Mouse (Mus musculus) embryonic facial prominence, embryonic 11.5 days (tissue): Measurements from ENCODE around the gene N4bp1. TPM values are rescaled to one million over a fixed set of nuclear protein-coding genes. Genes with fewer than 3 reads are reported as not detected.

Source experiments
- ATAC-seq: fragments of 200-750 bp; cut with Nextera tagmentation; replicated peaks from 2 replicates; pipeline ENCODE4 v1.8.0; 2017; ENCODE audit warnings: low read depth; ENCODE audit not compliant: insufficient number of reproducible peaks, low FRiP score, low TSS enrichment
- DNase-seq: peaks from one replicate; pipeline ENCODE4 v3.0.0-alpha.2; 2015; ENCODE audit warnings: low spot score
- H3K27ac ChIP-seq: fragments of 300-500 bp; sonication (generic); replicated peaks from 2 replicates; pipeline ENCODE4 v1.5.1; 2014; ENCODE audit warnings: mild to moderate bottlenecking, low read depth, low read length, control low read depth
- H3K27me3 ChIP-seq: fragments of 300-500 bp; sonication (generic); 2 replicates; pipeline ENCODE4 v1.6.1; 2014; ENCODE audit warnings: mild to moderate bottlenecking, low read length, moderate library complexity, mixed read lengths; ENCODE audit not compliant: control insufficient read depth, insufficient read depth
- H3K36me3 ChIP-seq: fragments of 300-500 bp; sonication (generic); replicated peaks from 2 replicates; pipeline ENCODE4 v1.6.1; 2014; ENCODE audit warnings: low read depth, mild to moderate bottlenecking, low read length, moderate library complexity, mixed read lengths; ENCODE audit not compliant: control insufficient read depth, insufficient read depth
- H3K4me1 ChIP-seq: fragments of 300-500 bp; sonication (generic); 2 replicates; pipeline ENCODE4 v1.6.1; 2014; ENCODE audit warnings: low read length, mixed read lengths; ENCODE audit not compliant: control insufficient read depth, insufficient read depth
- H3K4me2 ChIP-seq: fragments of 300-500 bp; sonication (generic); 2 replicates; pipeline ENCODE4 v1.6.1; 2014; ENCODE audit warnings: low read depth, mild to moderate bottlenecking, control low read depth, low read length, moderate library complexity
- H3K4me3 ChIP-seq: fragments of 300-500 bp; sonication (generic); 2 replicates; pipeline ENCODE4 v1.5.1; 2014; ENCODE audit warnings: low read depth, low read length, control low read depth
- H3K9ac ChIP-seq: fragments of 300-500 bp; sonication (generic); replicated peaks from 2 replicates; pipeline ENCODE4 v1.6.1; 2014; ENCODE audit warnings: mild to moderate bottlenecking, control low read depth, low read length
- H3K9me3 ChIP-seq: fragments of 300-500 bp; sonication (generic); replicated peaks from 2 replicates; pipeline ENCODE4 v1.6.1; 2016; ENCODE audit warnings: mild to moderate bottlenecking, low read length, inconsistent platforms, mixed read lengths; ENCODE audit not compliant: control insufficient read depth
- WGBS: fragments of 180-500 bp; shearing (Covaris S2); extraction: QIAGEN DNeasy Blood & Tissue Kit; methylation state at CpG from one replicate; pipeline ENCODE4 v1.1.7; 2014; 5-methylcytosine and 5-hydroxymethylcytosine counted together
- polyA plus RNA-seq: library from polyadenylated mRNA; unstranded; fragments of >200 nt; fragmentation: Nextera tagmentation; extraction: Ambion mirVana; gene quantifications from 2 replicates; pipeline ENCODE4 v1.2.1, GENCODE M21; 2014

N4bp1 gene
- polyA plus RNA-seq, 1 experiment from 2014 or later = 11.2 TPM

DNA sequence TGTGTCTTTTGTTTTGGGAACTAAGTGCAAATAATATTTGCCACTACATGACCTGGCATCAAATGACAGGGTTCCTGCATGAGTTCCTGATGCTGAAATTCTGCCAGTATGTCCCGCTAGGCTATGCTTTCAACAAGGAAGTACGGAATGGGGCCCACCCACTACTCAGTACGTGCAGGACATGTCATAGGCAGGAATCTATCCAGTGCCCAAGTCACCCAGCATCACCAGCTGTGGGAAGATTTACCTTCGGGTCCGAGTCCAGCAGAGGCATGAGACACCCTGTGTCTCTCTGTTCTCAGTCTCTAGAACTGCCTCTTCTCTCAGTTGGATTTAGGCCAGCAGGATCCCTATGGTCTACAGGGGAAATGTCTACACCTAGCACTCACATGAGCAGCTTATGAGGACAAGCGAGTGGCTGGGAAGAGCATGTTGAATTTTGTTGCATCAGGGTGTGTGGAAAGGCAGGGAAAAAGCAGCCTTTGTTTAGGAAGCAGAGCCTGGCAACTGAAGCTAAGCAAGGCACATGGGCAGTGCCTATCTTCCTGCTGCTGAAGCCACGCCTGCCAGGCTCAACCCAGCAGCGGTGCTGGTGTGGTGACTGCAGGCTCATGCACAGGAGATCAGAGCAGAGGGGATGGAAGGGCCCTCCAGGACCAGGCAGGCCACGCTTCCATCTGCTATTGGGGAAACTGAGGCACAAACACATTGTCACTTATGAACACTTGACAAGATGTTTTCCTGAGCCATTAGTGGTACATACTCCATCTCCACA is 59.2 kb downstream of the N4bp1 start:
- H3K27ac ChIP-seq = no peak overlapping the region

DNA sequence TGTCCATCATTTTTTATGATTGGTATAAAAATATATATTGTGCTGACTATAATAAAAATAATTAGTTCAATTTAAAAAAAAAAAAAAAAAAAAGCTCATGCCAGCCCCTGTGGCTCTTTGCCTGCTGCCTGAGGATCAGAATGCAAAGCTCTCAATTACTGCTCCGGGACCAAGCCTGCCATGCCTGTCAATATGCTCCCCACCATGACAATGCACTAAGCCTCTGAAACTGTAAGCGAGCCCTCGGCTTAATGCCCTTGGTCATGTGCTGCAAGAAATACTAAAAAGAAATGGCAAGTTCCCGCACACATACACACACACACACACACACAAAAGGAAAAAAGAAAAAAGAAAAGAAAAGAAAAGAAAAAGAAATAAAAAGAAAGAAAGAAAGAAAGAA is 60.3 kb downstream of the N4bp1 start:
- Histone ChIP-seq H3K4me3 (no peak overlapping the region), H3K36me3 (no peaks in the 10 kb centered on the region), H3K9me3 (no peaks in the 10 kb centered on the region), H3K27me3 (no peaks in the 10 kb centered on the region), H3K4me2 (no peak overlapping the region), H3K9ac (no peak overlapping the region), H3K4me1 (no peaks in the 10 kb centered on the region), H3K27ac (no peak overlapping the region)
- WGBS = 53% methylated on average over 4 of the region's 4 CpGs
- ATAC-seq = no peak
- peak; percentile 17 for DNase-seq

More for the DNA sequence above, 59.2 kb downstream of the N4bp1 start:
- no peaks in the 10 kb centered on the region for H3K27me3 ChIP-seq
- H3K36me3 ChIP-seq = no peaks in the 10 kb centered on the region
- no peaks in the 10 kb centered on the region for H3K9me3 ChIP-seq
- DNase-seq = no peak
- H3K9ac ChIP-seq = no peak overlapping the region
- no peak overlapping the region for H3K4me3 ChIP-seq
- no peaks in the 10 kb centered on the region for H3K4me1 ChIP-seq
- 86% methylated on average over 9 of the region's 9 CpGs for WGBS
- ATAC-seq = no peak
- H3K4me2 ChIP-seq = no peak overlapping the region

DNA sequence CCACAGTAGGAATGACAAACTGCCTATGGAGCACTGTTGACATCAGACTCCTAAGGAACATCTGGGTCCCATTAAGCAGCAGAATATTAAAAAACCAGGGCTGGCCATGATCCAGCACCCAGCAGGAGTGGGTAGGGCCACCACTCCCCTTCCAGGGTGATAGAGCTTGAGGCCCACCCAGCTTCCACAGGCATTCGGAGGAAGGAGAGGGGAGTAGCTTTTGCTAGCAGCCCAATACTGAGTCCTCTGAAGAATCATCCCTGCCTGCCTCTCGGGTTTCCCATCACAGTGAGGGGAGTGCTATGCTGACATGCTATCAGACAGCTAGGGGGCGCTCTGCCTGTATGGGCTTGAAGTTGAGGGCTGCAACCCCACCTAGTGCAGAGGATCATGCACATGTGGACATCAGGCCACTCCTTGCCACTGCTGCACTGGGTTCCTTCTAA is 64.3 kb downstream of the N4bp1 start:
- Histone ChIP-seq H3K9ac (no peak overlapping the region), H3K9me3 (no peaks in the 10 kb centered on the region), H3K36me3 (no peaks in the 10 kb centered on the region), H3K4me1 (no peaks in the 10 kb centered on the region), H3K4me2 (no peak overlapping the region), H3K27me3 (no peaks in the 10 kb centered on the region), H3K4me3 (no peak overlapping the region), H3K27ac (no peak overlapping the region)
- ATAC-seq (peak; percentile 92), DNase-seq (peak; percentile 77)
- WGBS = 9% methylated on average over 3 of the region's 3 CpGs

DNA sequence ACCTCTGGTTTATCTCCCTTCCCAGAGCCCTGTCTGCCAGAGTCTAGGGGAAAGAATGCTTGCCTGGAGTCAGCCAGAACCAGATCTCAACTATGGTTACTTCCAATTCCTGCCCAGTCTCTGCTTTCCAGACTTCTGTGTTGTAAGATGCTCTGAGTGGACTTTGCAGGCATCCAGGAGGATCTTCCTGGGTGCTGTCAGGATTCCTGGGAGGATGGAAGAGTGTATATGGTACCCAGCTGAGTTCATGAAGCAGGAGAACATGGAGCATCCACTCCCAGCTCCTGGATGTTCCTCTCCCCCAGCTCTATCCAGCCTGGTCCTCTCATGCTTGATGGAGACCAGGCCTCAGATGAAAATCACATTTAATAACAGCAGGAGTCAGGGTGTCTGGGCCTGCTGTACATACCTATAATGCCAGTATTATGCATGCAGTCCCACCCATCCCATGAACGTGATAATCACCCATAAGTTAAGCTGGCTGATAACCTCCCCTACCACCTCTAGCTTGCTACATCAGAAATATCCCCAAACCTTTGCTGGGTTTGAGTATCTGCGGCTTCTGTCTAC is 64.8 kb downstream of the N4bp1 start:
- no peaks in the 10 kb centered on the region for H3K36me3 ChIP-seq

DNA sequence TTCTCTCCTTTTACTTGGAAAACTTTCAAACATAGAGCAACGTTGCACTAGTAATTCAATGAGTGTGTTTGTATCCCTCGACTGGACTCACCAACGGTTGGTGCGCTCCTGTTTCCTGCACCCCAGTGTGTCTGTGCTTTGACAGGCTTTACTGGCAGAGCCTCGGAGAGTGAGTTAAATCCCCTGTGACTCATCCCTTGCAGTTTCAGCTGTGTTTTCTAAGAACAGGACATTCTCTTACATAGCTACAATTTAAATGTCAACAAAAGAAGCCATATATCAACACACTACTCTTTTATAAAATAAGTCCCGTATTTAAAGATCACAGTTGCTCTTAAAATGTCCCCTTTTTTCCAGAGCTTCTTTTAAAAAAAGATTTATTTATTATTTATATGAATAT is 65.6 kb downstream of the N4bp1 start:
- no peaks in the 10 kb centered on the region for H3K27me3 ChIP-seq
- 58% methylated on average over 6 of the region's 6 CpGs for WGBS
- no peaks in the 10 kb centered on the region for H3K4me1 ChIP-seq
- H3K4me3 ChIP-seq = no peak overlapping the region
- H3K36me3 ChIP-seq = no peaks in the 10 kb centered on the region
- ATAC-seq (no peak), DNase-seq (no peak)
- no peak overlapping the region for H3K4me2 ChIP-seq
- H3K27ac ChIP-seq = no peak overlapping the region
- H3K9ac ChIP-seq = no peak overlapping the region
- H3K9me3 ChIP-seq = no peaks in the 10 kb centered on the region

More for the DNA sequence above, 64.8 kb downstream of the N4bp1 start:
- Histone ChIP-seq H3K4me2 (no peak overlapping the region), H3K4me1 (no peaks in the 10 kb centered on the region), H3K9ac (no peak overlapping the region), H3K27ac (no peak overlapping the region), H3K27me3 (no peaks in the 10 kb centered on the region), H3K4me3 (no peak overlapping the region), H3K9me3 (no peaks in the 10 kb centered on the region)
- WGBS = 59% methylated on average over 2 of the region's 2 CpGs
- ATAC-seq = no peak
- DNase-seq = no peak

DNA sequence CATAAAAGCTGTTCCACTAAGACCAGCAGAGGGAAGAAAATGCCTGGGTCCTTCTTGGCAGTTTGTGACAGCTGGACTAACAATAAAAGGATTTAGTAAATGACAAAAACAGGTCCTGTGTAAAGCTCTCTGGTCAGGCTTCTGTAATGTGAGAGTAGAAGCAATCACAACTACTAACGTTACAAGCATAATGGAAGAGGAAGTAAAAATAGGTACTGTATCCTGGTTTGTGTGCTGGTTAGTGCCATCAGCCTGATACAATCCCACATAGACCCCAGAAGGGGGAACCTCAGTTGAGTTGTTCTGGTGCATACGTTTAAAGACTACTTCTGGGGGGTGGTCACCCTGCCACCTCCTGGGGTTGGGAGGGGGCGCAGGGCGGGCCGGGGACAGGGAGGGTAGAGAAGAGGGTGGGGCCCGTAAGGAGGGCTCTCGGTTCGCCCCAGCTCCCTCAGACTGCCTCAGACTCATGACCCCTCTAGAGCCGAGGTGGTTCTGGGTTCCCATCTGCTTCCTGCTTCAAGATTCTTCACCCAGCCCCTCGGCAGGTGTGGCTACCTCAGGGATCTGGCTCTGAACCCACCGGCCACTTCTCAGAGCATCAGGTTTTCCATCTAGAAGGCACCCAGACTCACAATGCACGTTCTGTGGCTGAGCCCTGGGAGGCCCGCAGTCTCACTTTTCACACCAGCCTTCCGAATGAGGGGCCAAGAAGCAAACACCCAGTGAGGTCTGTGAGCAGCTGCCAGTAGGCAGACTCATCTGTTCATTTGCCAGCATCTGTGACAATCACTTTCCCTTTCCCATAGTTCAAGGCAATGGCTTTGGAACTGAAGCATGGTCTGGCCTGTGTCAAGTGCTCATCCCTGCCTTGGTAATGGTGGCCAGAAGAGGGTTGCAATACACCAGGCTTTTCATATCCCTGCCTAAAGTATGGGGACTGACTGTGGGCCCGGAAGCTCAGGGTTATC is 75.8 kb downstream of the N4bp1 start:
- H3K9ac ChIP-seq = no peak overlapping the region
- no peaks in the 10 kb centered on the region for H3K27me3 ChIP-seq
- DNase-seq = no peak
- 79% methylated on average over 15 of the region's 15 CpGs for WGBS
- no peaks in the 10 kb centered on the region for H3K9me3 ChIP-seq
- H3K4me2 ChIP-seq = no peak overlapping the region
- no peak overlapping the region for H3K27ac ChIP-seq
- no peaks in the 10 kb centered on the region for H3K4me1 ChIP-seq
- no peaks in the 10 kb centered on the region for H3K36me3 ChIP-seq
- no peak overlapping the region for H3K4me3 ChIP-seq
- no peak for ATAC-seq

DNA sequence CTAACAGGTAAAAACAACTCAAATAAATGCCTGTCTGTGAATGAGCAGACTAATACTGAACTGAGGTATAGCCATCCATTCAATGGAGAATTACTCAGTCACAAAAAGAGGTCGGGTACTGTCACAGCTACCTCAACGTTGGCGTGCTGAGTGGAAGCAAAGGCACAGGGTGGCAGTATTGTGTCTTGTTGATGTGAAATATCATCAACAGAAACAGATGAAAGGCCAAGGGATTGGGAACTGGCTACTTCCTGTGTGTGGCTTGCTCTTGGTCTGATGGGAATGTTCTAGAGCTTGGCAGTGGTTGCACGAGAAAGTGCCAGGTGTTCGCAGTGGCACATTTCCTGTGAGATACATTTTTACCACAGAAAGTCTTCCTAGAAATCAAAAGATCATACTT is 76.8 kb downstream of the N4bp1 start:
- DNase-seq = no peak
- no peak overlapping the region for H3K4me2 ChIP-seq
- no peak overlapping the region for H3K27ac ChIP-seq
- no peaks in the 10 kb centered on the region for H3K4me1 ChIP-seq
- H3K9me3 ChIP-seq = no peaks in the 10 kb centered on the region
- no peak overlapping the region for H3K9ac ChIP-seq
- H3K36me3 ChIP-seq = no peaks in the 10 kb centered on the region
- no peaks in the 10 kb centered on the region for H3K27me3 ChIP-seq
- 84% methylated on average over 5 of the region's 5 CpGs for WGBS
- no peak overlapping the region for H3K4me3 ChIP-seq
- ATAC-seq = no peak
